Mouse (Mus musculus): ENCODE results near the gene Zfr2.

Zfr2 gene

GRCm38 (mm10) chr10:81249442-81249841, 16.5 kb downstream of the Zfr2 start:
- DNase-seq (ENCODE audit: low spot score), result no peak

- DNase-seq (ENCODE audit: low spot score), result no peak
Measured at GRCm38 (mm10) chr10:81252424-81253419, 19.8 kb downstream of the Zfr2 start, which contains the start of gene Matk. Matk (plus strand) TSS chr10:81252935.

- no peak for DNase-seq (ENCODE audit: low spot score)
Measured at GRCm38 (mm10) chr10:81254886-81255285, 21.9 kb downstream of the Zfr2 start.

- no peak for DNase-seq (ENCODE audit: low spot score)
Measured at GRCm38 (mm10) chr10:81257158-81258039, 24.4 kb downstream of the Zfr2 start.

GRCm38 (mm10) chr10:81259225-81259884, 26.4 kb downstream of the Zfr2 start:
- no peak for DNase-seq (ENCODE audit: low spot score)

GRCm38 (mm10) chr10:81261025-81261424, 28.1 kb downstream of the Zfr2 start:
- DNase-seq (ENCODE audit: low spot score), result no peak

- no peak for DNase-seq (ENCODE audit: low spot score)
Measured at GRCm38 (mm10) chr10:81265540-81265939, 32.6 kb downstream of the Zfr2 start.

GRCm38 (mm10) chr10:81266211-81267105, 33.5 kb downstream of the Zfr2 start, which contains the start of the genes Mrpl54 and Apba3:
Mrpl54 (minus strand) TSS chr10:81266934.
Apba3 (plus strand) TSS chr10:81266960.
- DNase-seq (ENCODE audit: low spot score), result peak; percentile 98

- peak; percentile 72 for DNase-seq (ENCODE audit: low spot score)
Measured at GRCm38 (mm10) chr10:81268056-81268455, 35.1 kb downstream of the Zfr2 start.

GRCm38 (mm10) chr10:81268643-81269412, 35.9 kb downstream of the Zfr2 start:
- no peak for DNase-seq (ENCODE audit: low spot score)

- DNase-seq (ENCODE audit: low spot score), result no peak
Measured at GRCm38 (mm10) chr10:81272356-81272755, 39.4 kb downstream of the Zfr2 start.

- DNase-seq (ENCODE audit: low spot score), result no peak
Measured at GRCm38 (mm10) chr10:81273842-81274241, 40.9 kb downstream of the Zfr2 start.

GRCm38 (mm10) chr10:81277676-81278075, 44.7 kb downstream of the Zfr2 start:
- no peak for DNase-seq (ENCODE audit: low spot score)

- no peak for DNase-seq (ENCODE audit: low spot score)
Measured at GRCm38 (mm10) chr10:81279496-81279895, 46.5 kb downstream of the Zfr2 start.

GRCm38 (mm10) chr10:81284189-81284588, 51.2 kb downstream of the Zfr2 start:
- no peak for DNase-seq (ENCODE audit: low spot score)

GRCm38 (mm10) chr10:81284719-81285118, 51.8 kb downstream of the Zfr2 start:
- no peak for DNase-seq (ENCODE audit: low spot score)

GRCm38 (mm10) chr10:81285694-81286450, 52.9 kb downstream of the Zfr2 start:
- DNase-seq (ENCODE audit: low spot score), result peak; percentile 94

GRCm38 (mm10) chr10:81286586-81286985, 53.6 kb downstream of the Zfr2 start:
- peak; percentile 56 for DNase-seq (ENCODE audit: low spot score)

GRCm38 (mm10) chr10:81287513-81288157, 54.7 kb downstream of the Zfr2 start:
- DNase-seq (ENCODE audit: low spot score), result peak; percentile 63
